Mouse (Mus musculus) adrenal gland, postnatal 25 days (tissue): ENCODE measurements around the gene Rhbg. TPM values are rescaled to one million over a fixed set of nuclear protein-coding genes. Genes with fewer than 3 reads are reported as not detected.

Experiments used
- DNase-seq: peaks from one replicate; pipeline ENCODE4 v3.0.0; 2021; ENCODE audit warnings: mixed read lengths
- microRNA-seq, 2 experiments: library from miRNA; unstranded; fragments of <30 nt; microRNA quantifications; one replicate each; pipeline ENCODE4 v1.2.0; 2021
- total RNA-seq: library from RNA; stranded (reverse); gene quantifications from 2 replicates; pipeline ENCODE4 v1.2.3, GENCODE M21; 2021

The Rhbg gene
- total RNA-seq, 1 experiment from 2014 or later = 4.4 TPM

GRCm38 (mm10) chr3:88206901-88207371 is 47.6 kb downstream of the Rhbg start:
- DNase-seq = no peak

GRCm38 (mm10) chr3:88206500-88206899 is 48.0 kb downstream of the Rhbg start:
- no peak for DNase-seq

- DNase-seq = no peak
These were observed 48.7 kb downstream of the Rhbg start for GRCm38 (mm10) chr3:88205563-88206491.

- no peak for DNase-seq
These were observed 49.3 kb downstream of the Rhbg start for GRCm38 (mm10) chr3:88205176-88205562.

- no peak for DNase-seq
These were observed 49.8 kb downstream of the Rhbg start for GRCm38 (mm10) chr3:88204751-88205150.

- DNase-seq = no peak
These were observed 50.4 kb downstream of the Rhbg start for GRCm38 (mm10) chr3:88203999-88204700.

GRCm38 (mm10) chr3:88203456-88203855 is 51.1 kb downstream of the Rhbg start:
- DNase-seq = no peak

- no peak for DNase-seq
These were observed 51.5 kb downstream of the Rhbg start for GRCm38 (mm10) chr3:88202986-88203385.

- DNase-seq = no peak
These were observed 52.9 kb downstream of the Rhbg start for GRCm38 (mm10) chr3:88201640-88202039.

- no peak for DNase-seq
These were observed 53.6 kb downstream of the Rhbg start for GRCm38 (mm10) chr3:88200972-88201330.

GRCm38 (mm10) chr3:88200161-88200971 is 54.1 kb downstream of the Rhbg start:
- no peak for DNase-seq

GRCm38 (mm10) chr3:88199541-88200110 is 54.9 kb downstream of the Rhbg start:
- DNase-seq = no peak

GRCm38 (mm10) chr3:88198505-88199020 is 55.9 kb downstream of the Rhbg start:
- DNase-seq = no peak

GRCm38 (mm10) chr3:88197741-88198504 is 56.6 kb downstream of the Rhbg start:
- DNase-seq = no peak

Small RNA genes within 50 kb of the gene (microRNA-seq; reads per million reads assigned to microRNA genes)
- gene Gm25641 = 0 reads per million in 2 experiments
- 0 reads per million in 2 experiments for gene Mir3093
- gene Mir9-1 = 0 reads per million in 2 experiments

Other genes starting within 250 kb of the Rhbg start
- gene Hapln2, start 227.1 kb downstream of the Rhbg start, total RNA-seq = not detected in 2 replicates
- 14.1 and 23.4 TPM in 2 replicates for gene Gpatch4, start 211.6 kb downstream of the Rhbg start, total RNA-seq
- 126 and 140 TPM in 2 replicates for gene Naxe, start 196.2 kb downstream of the Rhbg start, total RNA-seq
- not detected in 2 replicates for gene Ttc24, start 176.4 kb downstream of the Rhbg start, total RNA-seq
- 4.5 and 5.9 TPM in 2 replicates for gene Iqgap3, start 172.7 kb downstream of the Rhbg start, total RNA-seq
- 104 TPM in 2 replicates for gene Mef2d, start 112.3 kb downstream of the Rhbg start, total RNA-seq
- 1.6 and 2.5 TPM in 2 replicates for gene Gm38392, start 32.5 kb upstream of the Rhbg start, total RNA-seq
- gene Tsacc, start 42.3 kb upstream of the Rhbg start, total RNA-seq = 8.9 and 11.3 TPM in 2 replicates
- gene Cct3, start 42.4 kb upstream of the Rhbg start, total RNA-seq = 277 and 284 TPM in 2 replicates
- gene Glmp, start 70.3 kb upstream of the Rhbg start, total RNA-seq = 183 and 214 TPM in 2 replicates
- gene Tmem79, start 81.4 kb upstream of the Rhbg start, total RNA-seq = 6.6 and 7.8 TPM in 2 replicates
- 55.3 and 59.1 TPM in 2 replicates for gene Smg5, start 81.6 kb upstream of the Rhbg start, total RNA-seq
- gene Paqr6, start 109.9 kb upstream of the Rhbg start, total RNA-seq = 1.6 and 1.9 TPM in 2 replicates
- 0.79 and 2.3 TPM in 2 replicates for gene Bglap3, start 118.0 kb upstream of the Rhbg start, total RNA-seq
- gene Bglap2, start 124.0 kb upstream of the Rhbg start, total RNA-seq = 1.0 TPM in 1 of 2 replicates, not detected in the other
- 4.3 TPM in 1 of 2 replicates, not detected in the other for gene Bglap, start 129.8 kb upstream of the Rhbg start, total RNA-seq
- gene Pmf1, start 155.6 kb upstream of the Rhbg start, total RNA-seq = 34.9 and 41.2 TPM in 2 replicates
- gene Slc25a44, start 170.4 kb upstream of the Rhbg start, total RNA-seq = 42.9 and 45.9 TPM in 2 replicates
- gene Sema4a, start 206.5 kb upstream of the Rhbg start, total RNA-seq = 6.0 and 6.2 TPM in 2 replicates